Mouse (Mus musculus) embryo, embryonic 10.5 days (tissue): ENCODE data around the gene Zc3h13.

ENCODE experiments used
- DNase-seq: peaks from one replicate; pipeline ENCODE4 v3.0.0-alpha.2; 2015; ENCODE audit warnings: low spot score

Gene Zc3h13

GRCm38 (mm10) chr14:75323354-75323753 lies 39.2 kb downstream of the Zc3h13 start:
- no peak for DNase-seq

GRCm38 (mm10) chr14:75328062-75328461 lies 43.9 kb downstream of the Zc3h13 start:
- DNase-seq, result no peak

GRCm38 (mm10) chr14:75330621-75331020 lies 46.4 kb downstream of the Zc3h13 start:
- peak; percentile 17 for DNase-seq

- DNase-seq, result no peak
These were observed 50.1 kb downstream of the Zc3h13 start for GRCm38 (mm10) chr14:75334321-75334720.

GRCm38 (mm10) chr14:75337884-75338283 lies 53.7 kb downstream of the Zc3h13 start:
- DNase-seq, result no peak

GRCm38 (mm10) chr14:75346041-75346440 lies 61.9 kb downstream of the Zc3h13 start:
- DNase-seq, result no peak

- DNase-seq, result no peak
These were observed 67.5 kb downstream of the Zc3h13 start for GRCm38 (mm10) chr14:75351626-75352025.

GRCm38 (mm10) chr14:75363316-75363715 lies 79.1 kb downstream of the Zc3h13 start:
- DNase-seq, result no peak

- no peak for DNase-seq
These were observed 81.3 kb downstream of the Zc3h13 start for GRCm38 (mm10) chr14:75365301-75366035.

GRCm38 (mm10) chr14:75366741-75367140 lies 82.6 kb downstream of the Zc3h13 start:
- peak; percentile 77 for DNase-seq

GRCm38 (mm10) chr14:75367503-75367902 lies 83.3 kb downstream of the Zc3h13 start:
- DNase-seq, result no peak

GRCm38 (mm10) chr14:75369880-75370279 lies 85.7 kb downstream of the Zc3h13 start:
- DNase-seq, result no peak

GRCm38 (mm10) chr14:75375006-75375598 lies 90.9 kb downstream of the Zc3h13 start:
- peak; percentile 9 for DNase-seq

- no peak for DNase-seq
These were observed 92.1 kb downstream of the Zc3h13 start for GRCm38 (mm10) chr14:75376256-75376655.

GRCm38 (mm10) chr14:75377612-75378011 lies 93.4 kb downstream of the Zc3h13 start:
- peak; percentile 41 for DNase-seq
